Mouse (Mus musculus) limb, embryonic 10.5 days (tissue): ENCODE results near the gene Crlf2. TPM values are rescaled to one million over a fixed set of nuclear protein-coding genes. Genes with fewer than 3 reads are reported as not detected.

Experiments
- polyA plus RNA-seq: library from polyadenylated mRNA; unstranded; fragments of >200 nt; fragmentation: Nextera tagmentation; extraction: Ambion mirVana; gene quantifications from 2 replicates; pipeline ENCODE4 v1.2.1, GENCODE M21; 2016

Gene Crlf2
- polyA plus RNA-seq, 1 experiment from 2014 or later, result 8.1 TPM

Other genes with a start within 250 kb of the Crlf2 start
- gene Vmn2r16, start 228.8 kb downstream of the Crlf2 start, polyA plus RNA-seq, result not detected in 2 replicates
- gene Vmn2r17, start 139.3 kb downstream of the Crlf2 start, polyA plus RNA-seq, result not detected in 2 replicates
- gene 5430403G16Rik, start 132.0 kb upstream of the Crlf2 start, polyA plus RNA-seq, result 2.5 and 3.7 TPM in 2 replicates
- 10.8 and 13.2 TPM in 2 replicates for gene 4930522L14Rik, start 192.9 kb upstream of the Crlf2 start, polyA plus RNA-seq